Mouse (Mus musculus): Measurements from ENCODE around the gene Kbtbd6.
A peak's percentile ranks its signal among the peaks of the same experiment; 100 is the strongest.

DNA sequence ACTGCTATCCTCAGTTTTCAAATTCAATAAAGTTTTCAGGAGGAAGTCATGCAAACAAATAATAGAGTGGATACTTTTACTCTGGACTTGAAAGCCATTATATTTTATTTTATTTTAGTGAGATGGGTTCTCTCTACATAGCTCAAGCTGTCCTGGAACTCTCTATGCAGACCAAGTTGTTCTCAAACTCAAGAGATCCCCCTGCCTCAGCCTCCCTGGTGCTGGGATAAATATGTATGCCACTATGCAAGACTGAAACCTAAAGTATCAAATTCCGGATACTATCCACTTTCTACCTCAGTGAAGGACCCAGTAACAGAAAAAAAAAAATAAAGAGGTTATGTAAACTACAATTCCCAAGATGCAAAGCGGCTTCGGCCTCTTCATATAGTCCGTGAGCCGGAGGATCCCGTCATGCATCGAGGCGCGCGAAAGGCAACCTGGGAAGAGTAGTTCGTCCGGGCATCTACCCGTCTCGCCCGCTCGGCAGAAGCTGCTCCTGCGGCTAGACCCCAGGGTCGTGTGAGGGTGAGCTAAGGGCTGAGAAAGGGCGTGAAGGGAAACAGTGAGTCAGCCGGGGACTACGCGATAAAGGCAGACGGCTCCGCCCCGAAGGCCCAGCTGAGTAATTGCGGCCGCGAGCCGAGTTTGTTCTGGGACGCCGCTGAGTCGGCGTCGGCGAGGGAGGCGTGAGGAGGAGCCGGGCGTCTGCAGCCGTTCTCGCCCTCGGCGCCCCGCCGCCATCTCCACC is 25.5 kb upstream of the Kbtbd6 start, which contains the start of gene Kbtbd7:
- TF ChIP-seq ZC3H11A (IDR thresholded peaks at IDR 0.05; ENCODE audit: low read depth, low read length) = no peak
- TF ChIP-seq CTCF (conservative IDR thresholded peaks at IDR 0.05 in 1 of 2, IDR thresholded peaks at IDR 0.05 in 1 of 2; ENCODE audit: low read depth in 2 of 2, low read length in 2 of 2) = no peak
- peak; percentile 100 for TF ChIP-seq KAT2A (IDR thresholded peaks at IDR 0.05; ENCODE audit: insufficient replicate concordance, low read length)
- 0 out of 2 replicates have a peak, but pooled peaks have one; percentile 51 for TF ChIP-seq MYC (IDR thresholded peaks at IDR 0.05; ENCODE audit: low read depth, low read length)
- TF ChIP-seq HCFC1 (IDR thresholded peaks at IDR 0.05; ENCODE audit: low read depth, low read length) = peak; percentile 100

Data from CH12.LX (cell line).